Mouse (Mus musculus) forebrain, embryonic 14.5 days (tissue): ENCODE measurements at regions not wholly inside any gene's neighbourhood (a gene's known extent, or its start where the extent isn't known, plus 50 kb on each side); places are given as distances from the start of the nearest gene placed in this dataset.

Experiments
- ATAC-seq: fragments of 200-750 bp; cut with Nextera tagmentation; 2 replicates; pipeline ENCODE4 v1.8.0; 2017; ENCODE audit warnings: mild to moderate bottlenecking, moderate library complexity
- DNase-seq: peaks from one replicate; pipeline ENCODE4 v3.0.0-alpha.2; 2015; ENCODE audit warnings: low spot score
- H3K27ac ChIP-seq: fragments of 300-500 bp; sonication (generic); 2 replicates; pipeline ENCODE4 v1.5.1; 2014; ENCODE audit warnings: low read depth, mild to moderate bottlenecking, control low read depth, low read length, moderate library complexity
- H3K27me3 ChIP-seq: fragments of 300-500 bp; sonication (generic); replicated peaks from 2 replicates; pipeline ENCODE4 v1.6.1; 2014; ENCODE audit warnings: low read length, control low read depth, mixed read lengths; ENCODE audit not compliant: control insufficient read depth, insufficient read depth
- H3K36me3 ChIP-seq: fragments of 300-500 bp; sonication (generic); 2 replicates; pipeline ENCODE4 v1.6.1; 2014; ENCODE audit warnings: low read length, control low read depth; ENCODE audit not compliant: control insufficient read depth, insufficient read depth
- H3K4me1 ChIP-seq: fragments of 300-500 bp; sonication (generic); 2 replicates; pipeline ENCODE4 v1.6.1; 2014; ENCODE audit warnings: antibody characterized with exemption, low read length, control low read depth; ENCODE audit not compliant: control insufficient read depth, insufficient read depth
- H3K4me2 ChIP-seq: fragments of 300-500 bp; sonication (generic); 2 replicates; pipeline ENCODE4 v1.6.1; 2014; ENCODE audit warnings: mild to moderate bottlenecking, control low read depth, low read length
- H3K4me3 ChIP-seq: fragments of 300-500 bp; sonication (generic); 2 replicates; pipeline ENCODE4 v1.5.1; 2014; ENCODE audit warnings: low read depth, low read length, control low read depth
- H3K9ac ChIP-seq: fragments of 300-500 bp; sonication (generic); 2 replicates; pipeline ENCODE4 v1.6.1; 2014; ENCODE audit warnings: mild to moderate bottlenecking, low read length, control low read depth, moderate library complexity
- H3K9me3 ChIP-seq: fragments of 300-500 bp; sonication (generic); replicated peaks from 2 replicates; pipeline ENCODE4 v1.6.1; 2016; ENCODE audit warnings: low read length, control low read depth, mixed read lengths; ENCODE audit not compliant: control insufficient read depth
- WGBS: fragments of 180-500 bp; shearing (Covaris S2); extraction: QIAGEN DNeasy Blood & Tissue Kit; methylation state at CpG from one replicate; pipeline ENCODE4 v1.1.7; 2014; 5-methylcytosine and 5-hydroxymethylcytosine counted together

DNA sequence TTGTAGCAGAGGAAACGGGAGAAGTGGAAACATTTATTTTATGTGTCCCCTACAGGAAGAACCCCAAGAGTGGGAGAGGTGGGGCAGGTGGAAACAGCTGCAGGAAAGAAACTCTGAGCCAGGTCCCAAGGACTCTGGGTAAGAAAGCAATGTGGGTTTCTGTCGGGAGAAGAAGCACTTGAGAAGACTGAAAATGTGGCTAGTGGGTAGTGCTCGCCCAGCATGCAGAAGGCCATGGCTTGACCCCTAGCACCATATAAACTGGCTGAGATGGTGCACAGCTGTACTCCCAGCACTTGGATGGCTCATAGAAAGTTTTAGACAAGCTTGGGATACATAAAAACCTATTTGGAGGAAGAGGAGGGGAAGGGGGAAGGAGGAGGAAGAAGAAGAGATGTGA, 71.9 kb upstream of the Jade1 start:
- Histone ChIP-seq H3K4me2 (no peak overlapping the region), H3K4me3 (no peak overlapping the region), H3K36me3 (no peaks in the 10 kb centered on the region), H3K4me1 (no peaks in the 10 kb centered on the region), H3K9ac (no peak overlapping the region), H3K27me3 (no peaks in the 10 kb centered on the region), H3K27ac (no peak overlapping the region), H3K9me3 (no peaks in the 10 kb centered on the region)
- 86% methylated on average over 3 of the region's 3 CpGs for WGBS
- DNase-seq: no peak
- ATAC-seq: no peak

DNA sequence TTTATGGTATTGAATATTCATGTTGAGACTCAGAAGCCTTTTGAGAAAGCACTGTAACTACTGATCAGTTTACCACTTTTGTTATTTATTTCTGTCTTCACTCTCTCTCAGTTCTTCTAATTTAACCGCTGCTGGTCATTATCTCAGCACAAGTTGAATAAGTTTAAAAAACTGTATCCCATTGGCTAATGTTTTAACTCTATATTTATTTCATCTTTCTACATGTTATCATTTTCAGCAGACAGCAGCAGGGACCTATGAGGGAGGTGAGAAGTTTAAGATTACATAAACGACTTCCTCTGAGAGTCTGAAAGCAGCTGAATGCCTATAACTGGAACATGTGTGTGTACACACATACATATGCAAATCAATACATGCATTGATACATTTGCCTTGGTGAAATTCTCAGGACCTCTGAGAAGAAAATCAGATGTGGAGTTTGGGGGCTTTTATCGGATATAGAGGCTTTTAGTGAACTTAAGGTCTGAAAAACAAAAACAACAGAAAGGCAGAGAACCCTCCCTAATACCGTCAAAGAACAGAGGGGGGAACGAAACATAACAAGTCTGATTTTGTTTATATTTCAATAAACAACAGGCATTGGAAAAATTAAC, 72.5 kb upstream of the Jade1 start:
- no peak overlapping the region for H3K4me3 ChIP-seq
- H3K27ac ChIP-seq: no peak overlapping the region
- H3K4me2 ChIP-seq: no peak overlapping the region
- H3K36me3 ChIP-seq: no peaks in the 10 kb centered on the region
- WGBS: 81% methylated on average over 5 of the region's 5 CpGs
- DNase-seq: no peak
- no peak overlapping the region for H3K9ac ChIP-seq
- H3K9me3 ChIP-seq: no peaks in the 10 kb centered on the region
- H3K4me1 ChIP-seq: no peaks in the 10 kb centered on the region
- no peak for ATAC-seq
- no peaks in the 10 kb centered on the region for H3K27me3 ChIP-seq

DNA sequence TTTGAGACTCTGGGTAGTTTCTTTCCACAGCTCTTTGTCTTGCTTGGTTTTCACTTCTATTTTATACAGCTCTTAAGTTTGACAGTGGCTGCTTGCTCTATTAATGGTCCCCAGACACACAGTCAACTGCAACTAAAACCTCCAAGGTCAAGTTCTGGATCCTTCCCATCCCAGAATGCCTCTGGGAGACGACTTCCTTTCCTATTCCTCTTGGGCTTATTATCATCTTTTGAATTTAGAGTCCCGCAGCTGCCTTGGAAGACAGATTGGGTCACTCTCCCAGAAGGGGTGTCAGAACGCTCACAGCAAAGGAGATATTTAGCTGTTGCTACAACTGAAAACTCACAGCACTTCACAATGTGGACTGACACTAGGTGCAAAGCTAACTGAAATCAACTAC, 75.3 kb upstream of the Jade1 start:
- WGBS: 78% methylated on average over 3 of the region's 3 CpGs
- H3K27me3 ChIP-seq: no peaks in the 10 kb centered on the region
- no peak for DNase-seq
- H3K27ac ChIP-seq: no peak overlapping the region
- H3K36me3 ChIP-seq: no peaks in the 10 kb centered on the region
- no peaks in the 10 kb centered on the region for H3K4me1 ChIP-seq
- H3K9me3 ChIP-seq: no peaks in the 10 kb centered on the region
- no peak overlapping the region for H3K9ac ChIP-seq
- H3K4me3 ChIP-seq: no peak overlapping the region
- no peak for ATAC-seq
- H3K4me2 ChIP-seq: no peak overlapping the region

DNA sequence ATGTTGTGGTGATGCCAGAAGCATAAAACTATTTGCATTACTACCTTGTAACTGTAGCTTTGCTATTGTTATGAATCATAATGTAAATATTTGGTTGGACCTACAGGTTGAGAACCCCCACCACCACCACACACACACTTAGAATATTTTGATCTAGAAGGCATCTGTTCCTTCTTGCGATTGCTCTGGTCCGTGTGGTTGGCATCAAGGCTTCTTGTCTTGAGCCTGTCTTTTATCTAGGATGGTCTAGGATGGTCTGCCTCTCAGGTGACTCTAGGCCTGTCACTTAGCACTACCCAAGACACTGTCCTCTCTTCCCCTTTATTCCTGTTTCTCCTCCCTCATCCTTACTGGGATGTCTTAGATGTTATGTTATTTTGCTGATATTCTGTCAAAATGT, 76.6 kb upstream of the Jade1 start:
- Histone ChIP-seq H3K9me3 (no peaks in the 10 kb centered on the region), H3K4me1 (no peaks in the 10 kb centered on the region), H3K36me3 (no peaks in the 10 kb centered on the region), H3K27ac (no peak overlapping the region), H3K9ac (no peak overlapping the region), H3K4me3 (no peak overlapping the region), H3K4me2 (no peak overlapping the region), H3K27me3 (no peaks in the 10 kb centered on the region)
- 93% methylated on average over 2 of the region's 2 CpGs for WGBS
- DNase-seq (no peak), ATAC-seq (no peak)

DNA sequence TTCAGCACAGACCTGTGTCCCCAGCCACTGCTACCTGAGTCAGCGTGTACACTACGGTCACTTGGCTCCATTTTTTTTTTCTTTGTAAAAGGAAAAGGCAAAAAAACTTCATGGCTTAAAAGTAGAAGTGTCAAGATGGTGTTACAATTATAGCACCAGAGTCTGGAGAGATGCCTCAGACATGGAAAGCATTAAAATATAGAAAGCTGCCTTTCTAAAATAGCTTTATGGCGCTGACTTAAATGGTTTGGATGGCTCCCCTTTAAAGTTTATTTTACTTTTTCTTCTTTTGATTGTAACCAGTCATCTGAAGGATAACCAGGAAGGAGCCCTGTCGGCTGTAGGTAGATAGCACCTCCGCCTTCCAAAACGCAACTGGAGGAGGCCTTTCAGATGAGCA, 79.0 kb upstream of the Jade1 start:
- Histone ChIP-seq H3K9me3 (no peaks in the 10 kb centered on the region), H3K9ac (no peak overlapping the region), H3K4me1 (no peaks in the 10 kb centered on the region), H3K36me3 (no peaks in the 10 kb centered on the region), H3K4me3 (no peak overlapping the region), H3K4me2 (no peak overlapping the region), H3K27me3 (no peaks in the 10 kb centered on the region), H3K27ac (no peak overlapping the region)
- no peak for ATAC-seq
- no peak for DNase-seq
- 89% methylated on average over 6 of the region's 6 CpGs for WGBS

DNA sequence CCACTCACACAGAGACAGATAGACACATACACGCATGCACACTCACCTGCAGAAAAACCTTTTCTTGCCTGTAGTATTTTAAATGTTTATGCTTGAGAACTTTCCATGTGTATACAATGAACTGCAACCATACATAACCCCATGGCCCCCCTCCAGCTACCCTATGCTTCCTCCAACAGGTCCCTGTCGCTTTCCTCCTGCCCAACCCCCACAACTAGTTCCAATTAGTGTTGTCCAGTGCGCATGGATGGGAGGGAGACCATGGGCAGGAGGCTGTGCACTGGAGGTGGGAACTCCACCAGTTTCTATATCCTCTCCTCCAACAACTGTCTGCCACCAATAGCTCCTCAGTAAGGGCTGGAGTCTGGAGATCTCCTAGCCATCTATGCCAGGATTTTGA, 82.9 kb upstream of the Jade1 start:
- Histone ChIP-seq H3K27ac (no peak overlapping the region), H3K4me1 (no peaks in the 10 kb centered on the region), H3K36me3 (no peaks in the 10 kb centered on the region), H3K9ac (no peak overlapping the region), H3K4me2 (no peak overlapping the region), H3K9me3 (no peaks in the 10 kb centered on the region), H3K4me3 (no peak overlapping the region), H3K27me3 (no peaks in the 10 kb centered on the region)
- ATAC-seq (no peak), DNase-seq (no peak)
- 88% methylated on average over 3 of the region's 3 CpGs for WGBS

DNA sequence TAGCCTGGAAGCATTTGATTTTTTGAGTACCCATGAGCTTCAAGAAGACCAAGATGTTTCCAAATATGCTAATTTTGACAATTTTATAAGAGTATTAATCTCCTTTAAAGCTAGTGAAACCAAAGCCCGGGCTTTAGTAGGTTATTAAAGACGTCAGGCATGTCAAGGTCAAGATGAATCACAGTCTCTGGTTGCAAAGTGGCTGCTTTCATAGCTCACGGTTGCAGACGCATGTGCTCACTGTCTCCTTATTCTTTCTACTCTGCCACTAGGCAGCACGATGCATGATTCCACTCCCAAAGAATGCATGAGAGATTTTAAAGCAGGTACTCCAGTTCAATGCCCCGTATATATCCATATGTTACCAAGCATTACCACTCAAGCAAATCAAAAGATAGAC, 86.4 kb upstream of the Jade1 start:
- Histone ChIP-seq H3K4me1 (no peaks in the 10 kb centered on the region), H3K4me2 (no peak overlapping the region), H3K36me3 (no peaks in the 10 kb centered on the region), H3K27me3 (no peaks in the 10 kb centered on the region), H3K4me3 (no peak overlapping the region), H3K27ac (no peak overlapping the region), H3K9ac (no peak overlapping the region), H3K9me3 (no peaks in the 10 kb centered on the region)
- ATAC-seq (no peak), DNase-seq (no peak)
- WGBS: 81% methylated on average over 6 of the region's 6 CpGs

DNA sequence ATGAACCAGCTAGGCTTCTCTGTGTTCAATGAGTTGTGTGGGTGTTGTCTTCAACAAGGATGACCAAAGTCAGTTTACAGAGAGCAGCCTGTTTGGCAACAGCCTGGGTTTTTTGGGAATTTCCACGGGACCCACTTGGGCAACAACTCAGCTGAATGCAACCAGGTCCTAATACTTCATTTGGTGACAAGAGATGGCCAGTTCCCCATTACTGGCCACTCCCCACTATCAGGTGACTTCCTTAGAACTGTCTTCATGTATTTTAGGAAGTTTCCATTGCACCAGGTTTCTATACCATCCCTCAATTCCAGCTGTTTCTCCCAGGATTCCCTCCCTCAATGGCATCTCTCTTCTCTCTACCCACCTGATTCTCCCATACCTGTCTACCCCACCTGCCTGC, 87.7 kb upstream of the Jade1 start:
- H3K36me3 ChIP-seq: no peaks in the 10 kb centered on the region
- H3K9ac ChIP-seq: no peak overlapping the region
- H3K4me3 ChIP-seq: no peak overlapping the region
- 90% methylated on average over 1 of the region's 1 CpGs for WGBS
- no peaks in the 10 kb centered on the region for H3K4me1 ChIP-seq
- H3K9me3 ChIP-seq: no peaks in the 10 kb centered on the region
- H3K27ac ChIP-seq: no peak overlapping the region
- no peaks in the 10 kb centered on the region for H3K27me3 ChIP-seq
- ATAC-seq (no peak), DNase-seq (no peak)
- no peak overlapping the region for H3K4me2 ChIP-seq

DNA sequence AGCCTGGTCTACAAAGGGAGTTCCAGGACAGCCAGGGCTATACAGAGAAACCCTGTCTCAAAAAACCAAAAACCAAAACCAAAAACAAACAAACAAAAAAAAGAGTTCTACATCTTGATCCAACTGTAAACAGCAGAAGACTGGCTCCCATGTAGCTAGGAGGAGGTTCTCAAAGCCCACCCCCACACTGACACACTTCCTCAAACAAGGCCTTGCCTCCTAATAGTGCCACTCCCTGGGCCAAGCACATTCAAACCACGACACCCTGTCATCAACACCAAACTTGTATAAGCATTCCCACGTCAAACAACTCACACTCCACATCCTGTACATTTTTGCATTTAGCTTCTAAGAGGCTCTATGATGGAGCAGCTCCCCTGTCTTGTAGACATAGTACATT, 89.6 kb upstream of the Jade1 start:
- ATAC-seq (no peak), DNase-seq (no peak)
- Histone ChIP-seq H3K27ac (no peak overlapping the region), H3K4me3 (no peak overlapping the region), H3K4me1 (no peaks in the 10 kb centered on the region), H3K4me2 (no peak overlapping the region), H3K9ac (no peak overlapping the region), H3K36me3 (no peaks in the 10 kb centered on the region), H3K27me3 (no peaks in the 10 kb centered on the region), H3K9me3 (no peaks in the 10 kb centered on the region)
- WGBS: 85% methylated on average over 2 of the region's 2 CpGs
